Mouse (Mus musculus) G1E (cell line): ENCODE results near the gene Ndufa3.

ENCODE experiments used
- CTCF ChIP-seq: IDR thresholded peaks from 2 replicates; pipeline ENCODE4 v1.5.1; 2012; ENCODE audit warnings: low read depth, low read length, inconsistent platforms, mixed read lengths
- GATA1 ChIP-seq: IDR thresholded peaks from 2 replicates; pipeline ENCODE4 v1.6.1; 2012; ENCODE audit warnings: borderline replicate concordance, low read length, inconsistent platforms, mixed read lengths
- GATA2 ChIP-seq: IDR thresholded peaks from 2 replicates; pipeline ENCODE4 v1.6.1; 2012; ENCODE audit warnings: low read depth, low read length, inconsistent platforms, borderline replicate concordance
- POLR2AphosphoS5 ChIP-seq: IDR thresholded peaks from 2 replicates; pipeline ENCODE4 v1.6.1; 2012; ENCODE audit warnings: low read depth, low read length, inconsistent platforms; ENCODE audit not compliant: insufficient replicate concordance
- TAL1 ChIP-seq: conservative IDR thresholded peaks from 2 replicates; pipeline ENCODE4 v1.6.1; 2012; ENCODE audit warnings: low read depth, low read length, inconsistent platforms, mixed read lengths

- TF ChIP-seq CTCF = no peak
- TF ChIP-seq TAL1 = no peak
- TF ChIP-seq GATA1 = no peak
- no peak for TF ChIP-seq POLR2AphosphoS5
- no peak for TF ChIP-seq GATA2
Measured at GRCm38 (mm10) chr7:3576354-3577124, 40.6 kb upstream of the Ndufa3 start.
